Mouse (Mus musculus) embryonic facial prominence, embryonic 14.5 days (tissue): ENCODE measurements around the gene Trmt112. TPM values are rescaled to one million over a fixed set of nuclear protein-coding genes. Genes with fewer than 3 reads are reported as not detected.
"Not testable (repeated sequence)": the region's sequence is repeated elsewhere in the genome, so short reads cannot be mapped to it uniquely, and the experiment has no call there.

ENCODE experiments used
- ATAC-seq: fragments of 200-750 bp; cut with Nextera tagmentation; 2 replicates; pipeline ENCODE4 v1.8.0; 2017; ENCODE audit warnings: low read depth, moderate number of reproducible peaks, moderate TSS enrichment
- DNase-seq: peaks from one replicate; pipeline ENCODE4 v3.0.0-alpha.2; 2015; ENCODE audit warnings: low spot score
- H3K27ac ChIP-seq: fragments of 300-500 bp; sonication (generic); replicated peaks from 2 replicates; pipeline ENCODE4 v1.5.1; 2014; ENCODE audit warnings: low read depth, mild to moderate bottlenecking, low read length, moderate library complexity
- H3K27me3 ChIP-seq: fragments of 300-500 bp; sonication (generic); replicated peaks from 2 replicates; pipeline ENCODE4 v1.6.1; 2014; ENCODE audit warnings: low read length; ENCODE audit not compliant: control insufficient read depth, insufficient read depth
- H3K36me3 ChIP-seq: fragments of 300-500 bp; sonication (generic); 2 replicates; pipeline ENCODE4 v1.6.1; 2014; ENCODE audit warnings: low read length, mixed read lengths; ENCODE audit not compliant: control insufficient read depth, insufficient read depth
- H3K4me1 ChIP-seq: fragments of 300-500 bp; sonication (generic); 2 replicates; pipeline ENCODE4 v1.6.1; 2014; ENCODE audit warnings: antibody characterized with exemption, low read length; ENCODE audit not compliant: control insufficient read depth, insufficient read depth
- H3K4me2 ChIP-seq: fragments of 300-500 bp; sonication (generic); 2 replicates; pipeline ENCODE4 v1.6.1; 2014; ENCODE audit warnings: low read depth, mild to moderate bottlenecking, low read length, moderate library complexity, mixed read lengths
- H3K4me3 ChIP-seq: fragments of 300-500 bp; sonication (generic); 2 replicates; pipeline ENCODE4 v1.5.1; 2014; ENCODE audit warnings: low read depth, mild to moderate bottlenecking, low read length
- H3K9ac ChIP-seq: fragments of 300-500 bp; sonication (generic); 2 replicates; pipeline ENCODE4 v1.6.1; 2014; ENCODE audit warnings: low read depth, mild to moderate bottlenecking, low read length, moderate library complexity, mixed read lengths
- H3K9me3 ChIP-seq: fragments of 300-500 bp; sonication (generic); 2 replicates; pipeline ENCODE4 v1.6.1; 2016; ENCODE audit warnings: low read length; ENCODE audit not compliant: control insufficient read depth
- WGBS: fragments of 180-500 bp; shearing (Covaris S2); extraction: QIAGEN DNeasy Blood & Tissue Kit; methylation state at CpG from one replicate; pipeline ENCODE4 v1.1.7; 2014; 5-methylcytosine and 5-hydroxymethylcytosine counted together
- polyA plus RNA-seq: library from polyadenylated mRNA; unstranded; fragments of >200 nt; fragmentation: Nextera tagmentation; extraction: Ambion mirVana; gene quantifications from 2 replicates; pipeline ENCODE4 v1.2.1, GENCODE M21; 2014

The Trmt112 gene
- polyA plus RNA-seq, 1 experiment from 2014 or later, result 137 TPM

- Histone ChIP-seq H3K4me2 (no peak overlapping the region), H3K9me3 (peaks cover 8% of the 10 kb centered on the region; the same call in 1 of the 2 replicates), H3K27ac (no peak overlapping the region), H3K9ac (no peak overlapping the region), H3K27me3 (no peaks in the 10 kb centered on the region), H3K4me1 (no peaks in the 10 kb centered on the region), H3K36me3 (no peaks in the 10 kb centered on the region), H3K4me3 (no peak overlapping the region)
- DNase-seq (no peak), ATAC-seq (no peak)
- WGBS, result 83% methylated on average over 6 of the region's 6 CpGs
Measured at GRCm38 (mm10) chr19:6875834-6876233, 33.7 kb upstream of the Trmt112 start.

GRCm38 (mm10) chr19:6876799-6877198 lies 32.7 kb upstream of the Trmt112 start:
- Histone ChIP-seq H3K9me3 (peaks cover 8% of the 10 kb centered on the region; the same call in 1 of the 2 replicates), H3K27ac (no peak overlapping the region), H3K27me3 (no peaks in the 10 kb centered on the region), H3K4me2 (no peak overlapping the region), H3K36me3 (no peaks in the 10 kb centered on the region), H3K4me3 (no peak overlapping the region), H3K4me1 (no peaks in the 10 kb centered on the region), H3K9ac (no peak overlapping the region)
- no peak for DNase-seq
- no peak for ATAC-seq

- Histone ChIP-seq H3K27ac (no peak overlapping the region), H3K27me3 (no peaks in the 10 kb centered on the region), H3K36me3 (no peaks in the 10 kb centered on the region), H3K4me2 (no peak overlapping the region), H3K9ac (no peak overlapping the region), H3K9me3 (peaks cover 8% of the 10 kb centered on the region; the same call in 1 of the 2 replicates), H3K4me3 (no peak overlapping the region), H3K4me1 (no peaks in the 10 kb centered on the region)
- ATAC-seq (no peak), DNase-seq (no peak)
- 91% methylated on average over 4 of the region's 4 CpGs for WGBS
Measured at GRCm38 (mm10) chr19:6877965-6878364, 31.5 kb upstream of the Trmt112 start.

- ATAC-seq, result no peak
- WGBS, result 55% methylated on average over 4 of the region's 4 CpGs
- H3K36me3 ChIP-seq, result no peaks in the 10 kb centered on the region
Measured at GRCm38 (mm10) chr19:6892512-6892911, 17.0 kb upstream of the Trmt112 start.

GRCm38 (mm10) chr19:6893731-6894451 lies 15.6 kb upstream of the Trmt112 start:
- DNase-seq (no peak), ATAC-seq (no peak)
- 90% methylated on average over 14 of the region's 14 CpGs for WGBS
- 0 out of 2 replicates have a peak, but pooled peaks cover 3% of the 10 kb centered on the region for H3K9me3 ChIP-seq
- no peak overlapping the region for H3K4me3 ChIP-seq
- H3K4me2 ChIP-seq, result no peak overlapping the region
- H3K27ac ChIP-seq, result no peak overlapping the region
- no peaks in the 10 kb centered on the region for H3K27me3 ChIP-seq
- no peaks in the 10 kb centered on the region for H3K4me1 ChIP-seq
- no peaks in the 10 kb centered on the region for H3K36me3 ChIP-seq
- no peak overlapping the region for H3K9ac ChIP-seq

More at GRCm38 (mm10) chr19:6892512-6892911, 17.0 kb upstream of the Trmt112 start:
- Histone ChIP-seq H3K4me3 (no peak overlapping the region), H3K4me1 (no peaks in the 10 kb centered on the region), H3K9me3 (0 out of 2 replicates have a peak, but pooled peaks cover 3% of the 10 kb centered on the region), H3K9ac (no peak overlapping the region), H3K27ac (no peak overlapping the region), H3K27me3 (no peaks in the 10 kb centered on the region), H3K4me2 (no peak overlapping the region)
- peak; percentile 26 for DNase-seq

- 86% methylated on average over 18 of the region's 18 CpGs for WGBS
- not testable (repeated sequence) for H3K27me3 ChIP-seq, H3K27ac ChIP-seq, H3K4me1 ChIP-seq, H3K4me3 ChIP-seq, H3K4me2 ChIP-seq, H3K9me3 ChIP-seq, DNase-seq, ATAC-seq, H3K9ac ChIP-seq, H3K36me3 ChIP-seq
Measured at GRCm38 (mm10) chr19:6895608-6896305, 13.7 kb upstream of the Trmt112 start.

- Histone ChIP-seq H3K27ac (no peak overlapping the region), H3K4me2 (no peak overlapping the region), H3K9ac (no peak overlapping the region), H3K36me3 (no peaks in the 10 kb centered on the region), H3K4me1 (no peaks in the 10 kb centered on the region), H3K9me3 (0 out of 2 replicates have a peak, but pooled peaks cover 3% of the 10 kb centered on the region), H3K4me3 (no peak overlapping the region), H3K27me3 (no peaks in the 10 kb centered on the region)
- no peak for ATAC-seq
- DNase-seq, result no peak
- 87% methylated on average over 4 of the region's 4 CpGs for WGBS
Measured at GRCm38 (mm10) chr19:6899641-6900040, 9.9 kb upstream of the Trmt112 start.

- WGBS, result 96% methylated on average over 1 of the region's 1 CpGs
- Histone ChIP-seq H3K4me2 (no peak overlapping the region), H3K9ac (no peak overlapping the region), H3K4me1 (0 out of 2 replicates have a peak, but pooled peaks cover 8% of the 10 kb centered on the region), H3K4me3 (no peak overlapping the region), H3K36me3 (peaks cover 20% of the 10 kb centered on the region), H3K27me3 (no peaks in the 10 kb centered on the region), H3K27ac (no peak overlapping the region), H3K9me3 (no peaks in the 10 kb centered on the region)
- ATAC-seq (no peak), DNase-seq (no peak)
Measured at GRCm38 (mm10) chr19:6903031-6903430, 6.5 kb upstream of the Trmt112 start.
